Mouse (Mus musculus) MEL (cell line): ENCODE measurements around the gene Ankrd44.

Source experiments
- CTCF ChIP-seq, 3 experiments: IDR thresholded peaks in 2 of 3; conservative IDR thresholded peaks in 1 of 3; 2 replicates each; pipeline ENCODE4 v1.5.1; 2011 to 2012; ENCODE audit warnings: low read length in 3 of 3, low read depth in 2 of 3, mild to moderate bottlenecking in 2 of 3, improper control_type of control experiment in 1 of 3, inconsistent platforms in 1 of 3, mixed read lengths in 1 of 3, moderate library complexity in 1 of 3; ENCODE audit not compliant: control insufficient read depth in 1 of 3, insufficient read depth in 1 of 3, poor library complexity in 1 of 3, severe bottlenecking in 1 of 3
- EP300 ChIP-seq, 2 experiments: IDR thresholded peaks; 2 replicates each; pipeline ENCODE4 v1.6.1; 2011; ENCODE audit warnings: improper control_type of control experiment in 2 of 2, low read length in 2 of 2, low read depth in 1 of 2, mild to moderate bottlenecking in 1 of 2
- ETS1 ChIP-seq: IDR thresholded peaks from 2 replicates; pipeline ENCODE4 v1.6.1; 2012; ENCODE audit warnings: low read depth, mild to moderate bottlenecking, inconsistent platforms, low read length, improper control_type of control experiment, moderate library complexity
- GATA1 ChIP-seq: IDR thresholded peaks from 2 replicates; pipeline ENCODE4 v1.6.1; 2011; ENCODE audit warnings: low read depth, low read length, improper control_type of control experiment
- MAFK ChIP-seq: IDR thresholded peaks from 2 replicates; pipeline ENCODE4 v1.6.1; 2011; ENCODE audit warnings: low read depth, mild to moderate bottlenecking, low read length, improper control_type of control experiment, borderline replicate concordance
- MAX ChIP-seq: IDR thresholded peaks from 2 replicates; pipeline ENCODE4 v1.6.1; 2011; ENCODE audit warnings: low read length, improper control_type of control experiment
- MAZ ChIP-seq: IDR thresholded peaks from 2 replicates; pipeline ENCODE4 v1.6.1; 2012; ENCODE audit warnings: low read depth, mild to moderate bottlenecking, inconsistent platforms, low read length, improper control_type of control experiment
- MXI1 ChIP-seq: IDR thresholded peaks from 2 replicates; pipeline ENCODE4 v1.6.1; 2011; ENCODE audit warnings: mild to moderate bottlenecking, low read depth, low read length, improper control_type of control experiment
- POLR2A ChIP-seq, 2 experiments: IDR thresholded peaks; 2 replicates each; pipeline ENCODE4 v1.6.1; 2011 to 2012; ENCODE audit warnings: low read length in 2 of 2, mild to moderate bottlenecking in 2 of 2, control low read depth in 1 of 2, improper control_type of control experiment in 1 of 2, low read depth in 1 of 2, moderate library complexity in 1 of 2; ENCODE audit not compliant: control insufficient read depth in 1 of 2, insufficient read depth in 1 of 2, poor library complexity in 1 of 2
- POLR2AphosphoS5 ChIP-seq: IDR thresholded peaks from 2 replicates; pipeline ENCODE4 v1.6.1; 2012; ENCODE audit warnings: low read depth, borderline replicate concordance, mild to moderate bottlenecking, inconsistent platforms, low read length, moderate library complexity, mixed read lengths
- TAL1 ChIP-seq: IDR thresholded peaks from 2 replicates; pipeline ENCODE4 v1.6.1; 2012; ENCODE audit warnings: mild to moderate bottlenecking, inconsistent platforms, low read length, moderate library complexity, mixed read lengths
- USF1 ChIP-seq: IDR thresholded peaks from 2 replicates; pipeline ENCODE4 v1.6.1; 2014; ENCODE audit warnings: low read depth, mild to moderate bottlenecking, inconsistent platforms, low read length, improper control_type of control experiment, moderate library complexity

DNA sequence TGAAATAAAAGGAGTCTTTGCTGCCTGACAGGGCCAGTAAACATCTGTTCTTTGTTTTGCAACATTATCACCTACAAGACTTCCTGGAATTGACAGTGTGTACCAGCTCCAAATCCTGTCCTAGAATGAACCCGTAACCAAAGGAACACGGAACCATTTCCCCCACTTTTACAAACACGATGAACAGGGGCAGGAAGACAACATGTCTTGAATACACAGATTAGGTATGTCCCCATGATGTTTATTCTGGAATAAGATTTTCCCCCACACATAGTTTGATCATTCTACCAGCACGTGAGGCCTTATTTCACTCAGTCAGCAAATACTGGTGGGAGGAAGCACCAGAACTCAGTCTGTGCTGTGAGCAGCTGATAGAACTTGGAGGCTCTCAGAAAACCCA is 241.9 kb downstream of the Ankrd44 start:
- TF ChIP-seq MAX = no peak
- no peak for TF ChIP-seq MAFK
- TF ChIP-seq CTCF (IDR thresholded peaks at IDR 0.05 in 2 of 3, conservative IDR thresholded peaks at IDR 0.05 in 1 of 3; ENCODE audit: control insufficient read depth in 1 of 3, insufficient read depth in 1 of 3, low read depth in 2 of 3, low read length in 3 of 3, poor library complexity in 1 of 3, severe bottlenecking in 1 of 3) = no peak
- TF ChIP-seq POLR2A (IDR thresholded peaks at IDR 0.05; ENCODE audit: control insufficient read depth in 1 of 2, insufficient read depth in 1 of 2, low read depth in 1 of 2, low read length in 2 of 2, poor library complexity in 1 of 2) = no peak
- no peak for TF ChIP-seq EP300 (IDR thresholded peaks at IDR 0.05; ENCODE audit: low read depth in 1 of 2, low read length in 2 of 2)
- no peak for TF ChIP-seq MAZ
- no peak for TF ChIP-seq ETS1
- TF ChIP-seq TAL1 = no peak
- no peak for TF ChIP-seq MXI1
- no peak for TF ChIP-seq USF1
- no peak for TF ChIP-seq POLR2AphosphoS5
- no peak for TF ChIP-seq GATA1
